Mouse (Mus musculus): ENCODE results near the gene Mpp2.

GRCm38 (mm10) chr11:102087081-102087751 lies 1.1 kb downstream of the Mpp2 start:
- no peak; the same call in 1 of the 2 replicates for TF ChIP-seq CTCF (IDR thresholded peaks at IDR 0.05; ENCODE audit: low read depth)
- no peak for TF ChIP-seq EP300 (IDR thresholded peaks at IDR 0.05; ENCODE audit: low read depth)
